In the genomic region with DNA sequence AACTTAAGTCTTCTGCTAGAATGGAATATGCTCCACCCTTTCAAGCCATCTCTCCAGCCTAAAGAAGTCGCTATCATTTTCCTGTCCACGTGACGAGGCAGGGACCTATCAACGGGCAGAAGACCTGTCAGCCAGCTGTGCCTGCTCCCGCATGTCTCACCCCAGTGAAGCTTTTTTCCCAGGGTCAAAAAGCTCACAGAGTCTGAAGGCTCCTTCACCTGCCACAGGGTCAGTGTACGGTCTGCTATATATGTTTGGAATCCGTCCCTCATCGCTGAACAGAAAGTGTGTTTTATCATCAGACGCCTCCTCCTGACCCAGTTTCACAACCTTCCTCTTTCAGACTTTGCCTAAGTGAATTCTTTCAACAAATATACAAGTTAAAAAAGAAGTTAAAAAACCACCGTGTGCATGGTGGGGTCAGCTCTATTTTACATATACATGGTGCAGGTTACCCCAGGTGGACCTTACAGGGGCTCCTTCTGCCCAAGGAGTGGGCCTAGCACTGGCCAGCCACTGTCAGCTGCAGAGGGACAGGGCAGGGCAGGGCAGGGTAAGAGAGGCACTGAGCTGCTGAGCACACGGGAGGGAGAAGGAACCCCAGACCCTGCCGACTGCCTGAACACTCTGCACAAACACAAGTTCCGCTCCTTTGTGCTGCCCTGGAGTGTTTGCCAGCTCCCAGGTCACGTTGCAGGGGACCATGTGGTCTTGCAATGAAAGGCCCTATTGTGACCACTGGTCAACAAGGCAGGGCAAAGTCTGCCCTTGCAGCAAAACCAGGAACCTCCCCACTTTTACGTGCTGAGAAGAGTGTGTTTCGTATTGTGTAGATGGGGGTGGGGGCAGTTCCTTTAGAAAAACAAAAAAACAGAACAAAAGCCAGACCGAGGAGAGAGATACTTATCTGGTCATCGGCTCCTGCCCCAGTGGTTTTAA, we compare ENCODE assay signal across 8 mouse cellular contexts.
A peak's percentile ranks its signal among the peaks of the same experiment; 100 is the strongest.
DNase-seq lines count a peak whose midpoint lies in the region; ATAC-seq and TF ChIP-seq lines count a peak whose summit lies in the region.

No protein-coding gene starts in this region.

- no peaks in the 10 kb centered on the region for H3K27me3 ChIP-seq in MEL (ENCODE audit: control insufficient read depth in 1 of 2, insufficient read depth in 2 of 2, low read length in 2 of 2)
- H3K27me3 ChIP-seq in intestine, postnatal 0 days (replicated peaks; ENCODE audit: control insufficient read depth, insufficient read depth, low read length), result no peaks in the 10 kb centered on the region

- DNase-seq in MEL (ENCODE audit: low read depth, low spot score), result peak; percentile 92
- DNase-seq in cerebellum, adult 9-11 months, result peak; percentile 67
- peak; percentile 66 to 78 for DNase-seq in left cerebral cortex, postnatal 10 days (ENCODE audit: extremely low spot score in 1 of 2, low spot score in 2 of 2)
- peak; percentile 57 for DNase-seq in right cerebral cortex, postnatal 14 days
- no peak for DNase-seq in urinary bladder, postnatal 25 days (ENCODE audit: low spot score)

- intact Hi-C loops in left cerebral cortex, postnatal 10 days (cut with DNase I), result no loop called here

- H3K9me3 ChIP-seq in MEL (replicated peaks; ENCODE audit: insufficient read depth, low read length), result no peaks in the 10 kb centered on the region
- H3K9me3 ChIP-seq in intestine, postnatal 0 days (ENCODE audit: control insufficient read depth), result no peaks in the 10 kb centered on the region

- peak overlapping the region; percentile 66 for H3K27ac ChIP-seq in MEL (ENCODE audit: control insufficient read depth, low read depth, low read length)
- no peak overlapping the region for H3K27ac ChIP-seq in intestine, postnatal 0 days (ENCODE audit: low read depth, low read length)
- H3K27ac ChIP-seq in macrophage, result peak overlapping the region; percentile 90

- H3K79me2 ChIP-seq in MEL (ENCODE audit: control insufficient read depth, insufficient read depth, low read length, poor library complexity) (no peaks in the 10 kb centered on the region; the same call in 1 of the 2 replicates), macrophage (ENCODE audit: inconsistent target) (no peaks in the 10 kb centered on the region)

- H3K4me3 ChIP-seq in MEL (ENCODE audit: control insufficient read depth in 1 of 2, insufficient read depth in 1 of 2, low read depth in 2 of 2, low read length in 2 of 2) (peak overlapping the region; percentile 55 to 71), macrophage (ENCODE audit: inconsistent target) (peak overlapping the region; percentile 13; the same call in 1 of the 2 replicates)
- no peak overlapping the region for H3K4me3 ChIP-seq in intestine, postnatal 0 days (ENCODE audit: low read depth, low read length)

- TF ChIP-seq RAD21 in MEL (IDR thresholded peaks at IDR 0.05; ENCODE audit: low read depth, low read length), result no peak

- H3K36me3 ChIP-seq in MEL (ENCODE audit: control insufficient read depth in 1 of 2, insufficient read depth in 2 of 2, low read length in 2 of 2) (peaks cover 0 to 13% of the 10 kb centered on the region in 2 experiments; a peak in 2 of 4 replicates), macrophage (ENCODE audit: inconsistent target) (no peaks in the 10 kb centered on the region)
- H3K36me3 ChIP-seq in intestine, postnatal 0 days (ENCODE audit: control insufficient read depth, insufficient read depth), result no peaks in the 10 kb centered on the region

- peak in 1 of 2 experiments; percentile 60; a peak in 2 of 4 replicates for TF ChIP-seq POLR2A in MEL (IDR thresholded peaks at IDR 0.05; ENCODE audit: control insufficient read depth in 1 of 2, insufficient read depth in 1 of 2, low read depth in 1 of 2, low read length in 2 of 2, poor library complexity in 1 of 2)

- ATAC-seq in granulocyte monocyte progenitor cell, adult 5-6 weeks (replicated peaks; ENCODE audit: poor library complexity, severe bottlenecking), result peak; percentile 52
- ATAC-seq in intestine, postnatal 0 days, result peak; percentile 69

- no peak; a peak in 1 of 4 replicates for TF ChIP-seq EP300 in MEL (IDR thresholded peaks at IDR 0.05; ENCODE audit: low read depth in 1 of 2, low read length in 2 of 2)

- H3K4me1 ChIP-seq in MEL (ENCODE audit: control insufficient read depth in 1 of 2, insufficient read depth in 2 of 2, low read length in 2 of 2), result peaks cover 12 to 15% of the 10 kb centered on the region in 2 experiments
- peaks cover 6% of the 10 kb centered on the region for H3K4me1 ChIP-seq in intestine, postnatal 0 days (replicated peaks; ENCODE audit: control insufficient read depth, insufficient read depth, low read length)

- no peak for TF ChIP-seq CTCF in MEL (IDR thresholded peaks at IDR 0.05 in 2 of 3, conservative IDR thresholded peaks at IDR 0.05 in 1 of 3; ENCODE audit: control insufficient read depth in 1 of 3, insufficient read depth in 1 of 3, low read depth in 2 of 3, low read length in 3 of 3, poor library complexity in 1 of 3, severe bottlenecking in 1 of 3)
- no peak for TF ChIP-seq CTCF in intestine, postnatal 0 days (IDR thresholded peaks at IDR 0.05; ENCODE audit: low read depth)

- whole genome bisulfite sequencing in intestine, postnatal 0 days, result 39% methylated on average over 18 of the region's 18 CpGs
- 5% methylated on average over 18 of the region's 18 CpGs for WGBS in macrophage (ENCODE audit: missing documents)

- peak overlapping the region; percentile 62 for H3K9ac ChIP-seq in MEL (ENCODE audit: control insufficient read depth, low read depth, low read length, poor library complexity, severe bottlenecking)
- no peak overlapping the region for H3K9ac ChIP-seq in intestine, postnatal 0 days (ENCODE audit: low read depth, low read length)

- H3K4me2 ChIP-seq in intestine, postnatal 0 days (replicated peaks; ENCODE audit: low read depth), result peak overlapping the region; percentile 41

TF ChIP-seq in MEL, 35 proteins besides CTCF, POLR2A, EP300 and RAD21:
- TF ChIP-seq ZKSCAN1 (IDR thresholded peaks at IDR 0.05; ENCODE audit: low read depth, low read length), result no peak
- TF ChIP-seq USF2 (IDR thresholded peaks at IDR 0.05; ENCODE audit: borderline replicate concordance in 1 of 2, insufficient read depth in 1 of 2, low read depth in 1 of 2, low read length in 2 of 2), result peak; percentile 57 to 87
- TF ChIP-seq MAX (IDR thresholded peaks at IDR 0.05; ENCODE audit: low read length), result peak; percentile 93
- TF ChIP-seq JUND (IDR thresholded peaks at IDR 0.05; ENCODE audit: low read depth, low read length), result no peak
- no peak for TF ChIP-seq ZC3H11A (IDR thresholded peaks at IDR 0.05; ENCODE audit: low read depth, low read length)
- TF ChIP-seq CHD1 (IDR thresholded peaks at IDR 0.05; ENCODE audit: low read depth, low read length), result no peak
- TF ChIP-seq TCF12 (IDR thresholded peaks at IDR 0.05; ENCODE audit: low read depth, low read length), result no peak; the same call in 1 of the 2 replicates
- no peak for TF ChIP-seq POLR2AphosphoS2 (IDR thresholded peaks at IDR 0.05; ENCODE audit: low read length)
- peak; percentile 45; the same call in 1 of the 2 replicates for TF ChIP-seq TBP (IDR thresholded peaks at IDR 0.05; ENCODE audit: low read depth, low read length)
- no peak for TF ChIP-seq POLR2AphosphoS5 (IDR thresholded peaks at IDR 0.05; ENCODE audit: borderline replicate concordance, low read depth, low read length)
- peak; percentile 44; the same call in 1 of the 2 replicates for TF ChIP-seq ETS1 (IDR thresholded peaks at IDR 0.05; ENCODE audit: low read depth, low read length)
- no peak for TF ChIP-seq KAT2A (conservative IDR thresholded peaks at IDR 0.05; ENCODE audit: low read depth, low read length)
- no peak for TF ChIP-seq TAL1 (IDR thresholded peaks at IDR 0.05; ENCODE audit: low read length)
- TF ChIP-seq SIN3A (IDR thresholded peaks at IDR 0.05; ENCODE audit: low read length), result peak; percentile 68
- no peak for TF ChIP-seq HCFC1 (IDR thresholded peaks at IDR 0.05; ENCODE audit: low read depth, low read length)
- 0 out of 2 replicates have a peak, but pooled peaks have one; percentile 8 for TF ChIP-seq ELF1 (IDR thresholded peaks at IDR 0.05; ENCODE audit: low read depth, low read length)
- TF ChIP-seq ZMIZ1 (IDR thresholded peaks at IDR 0.05; ENCODE audit: low read depth, low read length), result peak; percentile 32; the same call in 1 of the 2 replicates
- no peak for TF ChIP-seq UBTF (IDR thresholded peaks at IDR 0.05; ENCODE audit: borderline replicate concordance, insufficient read depth, low read depth, low read length)
- no peak for TF ChIP-seq MYB (IDR thresholded peaks at IDR 0.05; ENCODE audit: low read depth, low read length)
- TF ChIP-seq NRF1 (IDR thresholded peaks at IDR 0.05; ENCODE audit: insufficient read depth, low read depth, low read length, poor library complexity, severe bottlenecking), result no peak
- no peak for TF ChIP-seq CHD2 (IDR thresholded peaks at IDR 0.05; ENCODE audit: low read length)
- TF ChIP-seq MEF2A (IDR thresholded peaks at IDR 0.05; ENCODE audit: extremely low read depth, insufficient replicate concordance, low read depth, low read length, poor library complexity, severe bottlenecking), result no peak
- TF ChIP-seq MXI1 (IDR thresholded peaks at IDR 0.05; ENCODE audit: low read depth, low read length), result peak; percentile 77
- TF ChIP-seq MAZ (IDR thresholded peaks at IDR 0.05; ENCODE audit: low read depth, low read length), result no peak
- TF ChIP-seq NELFE (IDR thresholded peaks at IDR 0.05; ENCODE audit: low read depth, low read length), result peak; percentile 52; the same call in 1 of the 2 replicates
- TF ChIP-seq GABPA (IDR thresholded peaks at IDR 0.05; ENCODE audit: low read depth, low read length), result no peak
- no peak for TF ChIP-seq SMC3 (IDR thresholded peaks at IDR 0.05; ENCODE audit: low read depth, low read length)
- 0 out of 2 replicates have a peak, but pooled peaks have one; percentile 26 for TF ChIP-seq GATA1 (IDR thresholded peaks at IDR 0.05; ENCODE audit: low read depth, low read length)
- TF ChIP-seq USF1 (IDR thresholded peaks at IDR 0.05; ENCODE audit: low read depth, low read length), result peak; percentile 98
- TF ChIP-seq ZNF384 (IDR thresholded peaks at IDR 0.05; ENCODE audit: low read depth, low read length), result no peak
- TF ChIP-seq MYC (IDR thresholded peaks at IDR 0.05; ENCODE audit: low read depth, low read length), result no peak
- no peak for TF ChIP-seq RCOR1 (IDR thresholded peaks at IDR 0.05; ENCODE audit: low read depth, low read length)
